Mouse (Mus musculus): Measurements from ENCODE around the gene Phf6. TPM values are rescaled to one million over a fixed set of nuclear protein-coding genes. Genes with fewer than 3 reads are reported as not detected.
"Not testable (repeated sequence)": the region's sequence is repeated elsewhere in the genome, so short reads cannot be mapped to it uniquely, and the experiment has no call there.

The Phf6 gene
- polyA plus RNA-seq, 1 experiment from 2014 or later, result 99.6 TPM

DNA sequence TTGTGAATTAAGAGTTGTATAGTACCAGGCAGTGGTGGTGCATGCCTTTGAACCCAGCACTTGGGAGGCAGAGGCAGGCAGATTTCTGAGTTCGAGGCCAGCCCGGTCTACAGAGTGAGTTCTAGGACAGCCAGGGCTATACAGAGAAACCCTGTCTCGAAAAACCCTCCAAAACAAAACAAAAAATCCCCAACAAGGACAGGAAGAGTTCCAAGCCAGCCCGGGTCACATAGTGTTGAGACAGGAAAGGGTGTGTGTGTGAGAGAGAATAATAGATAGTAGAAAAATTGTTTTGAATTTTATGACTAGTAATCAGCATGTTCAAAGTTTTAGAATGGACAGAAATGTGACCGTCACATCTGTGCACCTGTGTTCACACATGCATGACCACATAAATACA, 82.7 kb downstream of the Phf6 start:
- not testable (repeated sequence) for H3K4me1 ChIP-seq (replicated peaks; ENCODE audit: control insufficient read depth, insufficient read depth, low read length); H3K4me2 ChIP-seq (replicated peaks; ENCODE audit: low read depth, low read length); H3K9ac ChIP-seq (ENCODE audit: low read depth, low read length); ATAC-seq (ENCODE audit: low FRiP score); DNase-seq (ENCODE audit: low spot score); H3K27me3 ChIP-seq (ENCODE audit: control insufficient read depth, insufficient read depth, low read length); H3K9me3 ChIP-seq (ENCODE audit: control insufficient read depth, low read length); H3K27ac ChIP-seq (ENCODE audit: low read depth, low read length); H3K36me3 ChIP-seq (ENCODE audit: control insufficient read depth, insufficient read depth, low read length); H3K4me3 ChIP-seq (ENCODE audit: low read depth, low read length)
- 91% methylated on average over 5 of the region's 5 CpGs for WGBS

- H3K9me3 ChIP-seq (ENCODE audit: control insufficient read depth, low read length); H3K4me3 ChIP-seq (ENCODE audit: low read depth, low read length); H3K36me3 ChIP-seq (ENCODE audit: control insufficient read depth, insufficient read depth, low read length); H3K27me3 ChIP-seq (ENCODE audit: control insufficient read depth, insufficient read depth, low read length); ATAC-seq (ENCODE audit: low FRiP score); H3K4me2 ChIP-seq (replicated peaks; ENCODE audit: low read depth, low read length); H3K9ac ChIP-seq (ENCODE audit: low read depth, low read length); H3K27ac ChIP-seq (ENCODE audit: low read depth, low read length); H3K4me1 ChIP-seq (replicated peaks; ENCODE audit: control insufficient read depth, insufficient read depth, low read length): not testable (repeated sequence)
- WGBS, result 61% methylated on average over 4 of the region's 4 CpGs
- DNase-seq (ENCODE audit: low spot score), result peak; percentile 2
Measured at GRCm38 (mm10) chrX:53004887-53005286, 92.8 kb downstream of the Phf6 start.

DNA sequence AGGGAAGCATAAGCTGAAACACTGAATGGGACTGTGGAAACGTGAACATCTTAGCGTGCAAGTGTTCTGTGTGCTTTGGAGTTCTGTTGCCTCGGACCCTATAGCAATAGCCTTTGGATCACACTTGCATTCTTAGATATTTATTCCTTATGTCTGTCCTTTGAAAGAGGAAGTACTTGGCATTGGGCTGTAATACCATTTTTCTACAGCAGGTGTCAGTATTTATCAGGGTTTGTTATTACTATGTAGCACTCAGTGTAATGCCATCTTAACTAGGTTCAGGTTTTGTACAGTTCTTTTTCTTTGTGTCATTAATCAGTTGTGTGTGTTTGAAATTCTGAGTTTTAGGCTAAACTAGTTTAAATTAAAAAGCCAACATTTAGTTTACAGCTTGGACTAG, 94.0 kb downstream of the Phf6 start:
- no peak overlapping the region for H3K9ac ChIP-seq (ENCODE audit: low read depth, low read length)
- no peak overlapping the region for H3K4me2 ChIP-seq (replicated peaks; ENCODE audit: low read depth, low read length)
- H3K36me3 ChIP-seq (ENCODE audit: control insufficient read depth, insufficient read depth, low read length), result no peaks in the 10 kb centered on the region
- H3K4me1 ChIP-seq (replicated peaks; ENCODE audit: control insufficient read depth, insufficient read depth, low read length), result no peaks in the 10 kb centered on the region
- no peaks in the 10 kb centered on the region for H3K27me3 ChIP-seq (ENCODE audit: control insufficient read depth, insufficient read depth, low read length)
- ATAC-seq (ENCODE audit: low FRiP score) (no peak), DNase-seq (ENCODE audit: low spot score) (peak; percentile 75)
- WGBS, result 58% methylated on average over 3 of the region's 3 CpGs
- no peaks in the 10 kb centered on the region for H3K9me3 ChIP-seq (ENCODE audit: control insufficient read depth, low read length)
- H3K4me3 ChIP-seq (ENCODE audit: low read depth, low read length), result no peak overlapping the region
- H3K27ac ChIP-seq (ENCODE audit: low read depth, low read length), result no peak overlapping the region

Other genes starting within 250 kb of the Phf6 start
- 4.7 and 5.6 TPM in 2 replicates for gene Ccdc160, start 121.1 kb upstream of the Phf6 start, polyA plus RNA-seq (2014; fragmentation: Nextera tagmentation; extraction: Ambion mirVana)
- gene Hprt, start 75.9 kb downstream of the Phf6 start, polyA plus RNA-seq (2014; fragmentation: Nextera tagmentation; extraction: Ambion mirVana), result 79.4 and 79.6 TPM in 2 replicates

All from hindbrain, embryonic 11.5 days (tissue).